Mouse (Mus musculus) forebrain, embryonic 16.5 days (tissue): ENCODE measurements around the gene Zfr2. TPM values are rescaled to one million over a fixed set of nuclear protein-coding genes. Genes with fewer than 3 reads are reported as not detected.
A peak's percentile ranks its signal among the peaks of the same experiment; 100 is the strongest.

Source experiments
- ATAC-seq: fragments of 200-750 bp; cut with Nextera tagmentation; 2 replicates; pipeline ENCODE4 v1.8.0; 2017; ENCODE audit warnings: mild to moderate bottlenecking, moderate library complexity
- H3K27ac ChIP-seq: fragments of 300-500 bp; sonication (generic); 2 replicates; pipeline ENCODE4 v1.5.1; 2014; ENCODE audit warnings: low read length, control low read depth
- H3K27me3 ChIP-seq: fragments of 300-500 bp; sonication (generic); replicated peaks from 2 replicates; pipeline ENCODE4 v1.6.1; 2014; ENCODE audit warnings: low read length; ENCODE audit not compliant: control insufficient read depth, insufficient read depth
- H3K36me3 ChIP-seq: fragments of 300-500 bp; sonication (generic); 2 replicates; pipeline ENCODE4 v1.6.1; 2014; ENCODE audit not compliant: control insufficient read depth, insufficient read depth
- H3K4me1 ChIP-seq: fragments of 300-500 bp; sonication (generic); replicated peaks from 2 replicates; pipeline ENCODE4 v1.6.1; 2014; ENCODE audit warnings: low read length; ENCODE audit not compliant: control insufficient read depth, insufficient read depth
- H3K4me2 ChIP-seq: fragments of 300-500 bp; sonication (generic); 2 replicates; pipeline ENCODE4 v1.6.1; 2014; ENCODE audit warnings: mild to moderate bottlenecking, low read length, control low read depth
- H3K4me3 ChIP-seq: fragments of 300-500 bp; sonication (generic); replicated peaks from 2 replicates; pipeline ENCODE4 v1.5.1; 2014; ENCODE audit warnings: mild to moderate bottlenecking, low read length, control low read depth
- H3K9ac ChIP-seq: fragments of 300-500 bp; sonication (generic); replicated peaks from 2 replicates; pipeline ENCODE4 v1.6.1; 2014; ENCODE audit warnings: low read depth, low read length, control low read depth
- H3K9me3 ChIP-seq: fragments of 300-500 bp; sonication (generic); 2 replicates; pipeline ENCODE4 v1.6.1; 2016; ENCODE audit warnings: low read length; ENCODE audit not compliant: control insufficient read depth
- WGBS: fragments of 180-500 bp; shearing (Covaris S2); extraction: QIAGEN DNeasy Blood & Tissue Kit; methylation state at CpG from one replicate; pipeline ENCODE4 v1.1.7; 2014; 5-methylcytosine and 5-hydroxymethylcytosine counted together
- polyA plus RNA-seq: library from polyadenylated mRNA; unstranded; fragments of >200 nt; fragmentation: Nextera tagmentation; extraction: Ambion mirVana; gene quantifications from 2 replicates; pipeline ENCODE4 v1.2.1, GENCODE M21; 2015

The Zfr2 gene
- polyA plus RNA-seq, 1 experiment from 2014 or later: 24.0 TPM

GRCm38 (mm10) chr10:81236471-81237268 is 3.7 kb downstream of the Zfr2 start:
- no peak overlapping the region for H3K4me3 ChIP-seq
- no peak overlapping the region for H3K9ac ChIP-seq
- H3K4me2 ChIP-seq: no peak overlapping the region
- H3K4me1 ChIP-seq: peaks cover 10% of the 10 kb centered on the region
- 89% methylated on average over 12 of the region's 12 CpGs for WGBS
- H3K27me3 ChIP-seq: peaks cover 12% of the 10 kb centered on the region
- no peaks in the 10 kb centered on the region for H3K9me3 ChIP-seq
- ATAC-seq: no peak
- no peaks in the 10 kb centered on the region for H3K36me3 ChIP-seq
- no peak overlapping the region for H3K27ac ChIP-seq

- Histone ChIP-seq H3K36me3 (no peaks in the 10 kb centered on the region), H3K27ac (no peak overlapping the region), H3K4me2 (no peak overlapping the region), H3K9me3 (no peaks in the 10 kb centered on the region), H3K4me1 (peaks cover 3% of the 10 kb centered on the region), H3K4me3 (no peak overlapping the region), H3K9ac (no peak overlapping the region), H3K27me3 (peaks cover 12% of the 10 kb centered on the region)
- 84% methylated on average over 2 of the region's 2 CpGs for WGBS
- ATAC-seq: no peak
These were observed 5.7 kb downstream of the Zfr2 start for GRCm38 (mm10) chr10:81238618-81239017.

- ATAC-seq: no peak
- no peaks in the 10 kb centered on the region for H3K4me1 ChIP-seq
- peaks cover 12% of the 10 kb centered on the region for H3K27me3 ChIP-seq
- no peaks in the 10 kb centered on the region for H3K36me3 ChIP-seq
- H3K4me3 ChIP-seq: no peak overlapping the region
- H3K27ac ChIP-seq: no peak overlapping the region
- 19% methylated on average over 13 of the region's 13 CpGs for WGBS
- no peak overlapping the region for H3K4me2 ChIP-seq
- no peak overlapping the region for H3K9ac ChIP-seq
- H3K9me3 ChIP-seq: no peaks in the 10 kb centered on the region
These were observed 7.9 kb downstream of the Zfr2 start for GRCm38 (mm10) chr10:81240876-81241275.

GRCm38 (mm10) chr10:81242021-81242420 is 9.1 kb downstream of the Zfr2 start:
- Histone ChIP-seq H3K4me2 (no peak overlapping the region), H3K27ac (no peak overlapping the region), H3K27me3 (peaks cover 12% of the 10 kb centered on the region), H3K9ac (no peak overlapping the region), H3K9me3 (no peaks in the 10 kb centered on the region), H3K36me3 (no peaks in the 10 kb centered on the region), H3K4me3 (no peak overlapping the region), H3K4me1 (no peaks in the 10 kb centered on the region)
- no peak for ATAC-seq
- 88% methylated on average over 16 of the region's 16 CpGs for WGBS

GRCm38 (mm10) chr10:81244146-81244545 is 11.2 kb downstream of the Zfr2 start:
- Histone ChIP-seq H3K4me2 (no peak overlapping the region), H3K36me3 (no peaks in the 10 kb centered on the region), H3K27ac (no peak overlapping the region), H3K4me3 (no peak overlapping the region), H3K4me1 (no peaks in the 10 kb centered on the region), H3K9ac (no peak overlapping the region), H3K27me3 (peaks cover 12% of the 10 kb centered on the region), H3K9me3 (no peaks in the 10 kb centered on the region)
- WGBS: 79% methylated on average over 4 of the region's 4 CpGs
- ATAC-seq: no peak

GRCm38 (mm10) chr10:81244595-81244994 is 11.6 kb downstream of the Zfr2 start:
- no peak overlapping the region for H3K4me2 ChIP-seq
- ATAC-seq: peak; percentile 72
- no peaks in the 10 kb centered on the region for H3K9me3 ChIP-seq
- no peaks in the 10 kb centered on the region for H3K36me3 ChIP-seq
- peaks cover 8% of the 10 kb centered on the region for H3K27me3 ChIP-seq
- H3K9ac ChIP-seq: no peak overlapping the region
- 7% methylated on average over 17 of the region's 17 CpGs for WGBS
- H3K27ac ChIP-seq: no peak overlapping the region
- H3K4me3 ChIP-seq: no peak overlapping the region
- H3K4me1 ChIP-seq: no peaks in the 10 kb centered on the region

GRCm38 (mm10) chr10:81245166-81245565 is 12.2 kb downstream of the Zfr2 start:
- no peaks in the 10 kb centered on the region for H3K4me1 ChIP-seq
- H3K4me2 ChIP-seq: no peak overlapping the region
- 90% methylated on average over 6 of the region's 6 CpGs for WGBS
- no peaks in the 10 kb centered on the region for H3K36me3 ChIP-seq
- H3K27ac ChIP-seq: no peak overlapping the region
- no peak for ATAC-seq
- H3K27me3 ChIP-seq: peaks cover 6% of the 10 kb centered on the region
- H3K9ac ChIP-seq: no peak overlapping the region
- H3K9me3 ChIP-seq: no peaks in the 10 kb centered on the region
- no peak overlapping the region for H3K4me3 ChIP-seq

GRCm38 (mm10) chr10:81247804-81248203 is 14.8 kb downstream of the Zfr2 start:
- no peak overlapping the region for H3K4me3 ChIP-seq
- H3K9me3 ChIP-seq: no peaks in the 10 kb centered on the region
- no peak for ATAC-seq
- H3K27ac ChIP-seq: no peak overlapping the region
- H3K27me3 ChIP-seq: peaks cover 16% of the 10 kb centered on the region; the same call in 1 of the 2 replicates
- peaks cover 8% of the 10 kb centered on the region for H3K4me1 ChIP-seq
- 98% methylated on average over 2 of the region's 2 CpGs for WGBS
- H3K36me3 ChIP-seq: no peaks in the 10 kb centered on the region
- no peak overlapping the region for H3K4me2 ChIP-seq
- H3K9ac ChIP-seq: no peak overlapping the region

GRCm38 (mm10) chr10:81249442-81249841 is 16.5 kb downstream of the Zfr2 start:
- no peak for ATAC-seq
- Histone ChIP-seq H3K4me3 (no peak overlapping the region), H3K9ac (no peak overlapping the region), H3K4me2 (no peak overlapping the region), H3K36me3 (no peaks in the 10 kb centered on the region), H3K27ac (no peak overlapping the region), H3K4me1 (peaks cover 12% of the 10 kb centered on the region), H3K9me3 (no peaks in the 10 kb centered on the region), H3K27me3 (peaks cover 23% of the 10 kb centered on the region; the same call in 1 of the 2 replicates)
- WGBS: 85% methylated on average over 8 of the region's 8 CpGs
